Mouse (Mus musculus): ENCODE measurements around the gene Fam13a. TPM values are rescaled to one million over a fixed set of nuclear protein-coding genes. Genes with fewer than 3 reads are reported as not detected.
A peak's percentile ranks its signal among the peaks of the same experiment; 100 is the strongest.

Gene Fam13a
- polyA plus RNA-seq, 1 experiment from 2014 or later = 14.9 TPM

DNA sequence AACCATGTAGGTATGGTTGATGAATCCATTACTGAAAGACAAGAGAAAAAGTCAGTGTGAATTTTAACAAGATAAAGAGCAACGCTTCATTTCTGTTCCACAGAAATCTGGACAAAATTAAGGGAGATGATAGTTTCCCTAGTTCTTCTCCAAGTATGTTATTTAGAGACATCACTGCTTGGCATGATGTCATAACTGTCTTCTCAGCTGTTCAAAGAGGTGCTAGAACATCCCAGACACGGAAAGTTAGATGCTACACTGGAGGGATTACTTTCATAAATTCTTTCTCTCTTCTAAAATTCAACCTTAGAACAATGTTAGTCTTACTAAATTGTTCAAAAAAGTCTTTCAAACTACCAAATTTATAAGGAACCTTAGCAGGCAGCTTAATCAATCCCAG, 63.8 kb downstream of the Fam13a start:
- H3K27me3 ChIP-seq (ENCODE audit: control insufficient read depth, insufficient read depth, low read length) = no peaks in the 10 kb centered on the region
- H3K36me3 ChIP-seq (ENCODE audit: control insufficient read depth, insufficient read depth, low read length) = peaks cover 3% of the 10 kb centered on the region
- H3K9ac ChIP-seq (ENCODE audit: low read length) = no peak overlapping the region
- no peak for ATAC-seq (ENCODE audit: insufficient read depth, low FRiP score)
- H3K4me2 ChIP-seq (ENCODE audit: low read depth, low read length) = no peak overlapping the region
- no peaks in the 10 kb centered on the region for H3K9me3 ChIP-seq (replicated peaks; ENCODE audit: control insufficient read depth, low read length)
- H3K27ac ChIP-seq (ENCODE audit: low read length) = no peak overlapping the region
- H3K4me3 ChIP-seq (replicated peaks; ENCODE audit: low read length) = no peak overlapping the region
- peaks cover 5% of the 10 kb centered on the region; the same call in 1 of the 2 replicates for H3K4me1 ChIP-seq (ENCODE audit: control insufficient read depth, insufficient read depth, low read length)
- WGBS = 89% methylated on average over 2 of the region's 2 CpGs

DNA sequence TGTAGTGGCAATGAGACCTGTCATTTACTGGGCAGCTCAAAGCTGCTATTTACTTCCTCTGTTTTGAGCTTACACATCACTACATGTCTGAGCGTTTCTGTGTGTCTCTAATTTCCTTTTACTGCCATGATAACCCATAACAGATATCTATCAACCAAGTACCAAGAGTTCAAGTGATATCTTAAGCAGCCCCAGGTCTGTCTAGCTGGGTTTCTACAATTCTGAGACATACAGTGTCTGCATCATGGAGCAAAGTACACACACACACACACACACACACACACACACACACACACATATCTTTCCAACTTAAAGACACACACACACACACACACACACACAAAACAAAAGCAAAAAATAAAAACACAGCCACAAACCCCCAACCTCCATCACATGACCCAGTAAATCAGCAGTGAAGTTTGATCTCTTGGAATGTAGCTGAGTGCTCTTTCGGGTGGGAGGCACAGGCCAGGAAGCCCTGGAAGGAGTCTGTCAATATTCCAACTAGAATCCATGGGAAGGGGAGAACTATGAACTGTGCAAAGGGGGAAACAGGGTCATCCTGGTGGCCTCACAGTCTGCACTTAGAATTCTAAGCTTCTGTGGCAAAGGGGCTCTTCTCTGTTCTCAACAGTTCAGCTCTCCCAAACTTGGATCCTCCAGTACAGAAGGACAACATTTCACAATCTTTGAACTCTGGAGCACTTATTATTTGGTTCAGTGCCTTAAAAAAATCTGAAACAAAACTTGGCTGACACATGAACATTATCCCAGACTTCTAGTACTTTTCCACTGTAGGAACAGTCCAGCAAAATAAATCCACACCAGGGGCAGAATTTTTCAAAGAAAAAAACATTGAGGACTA, 73.0 kb downstream of the Fam13a start:
- Histone ChIP-seq H3K27me3 (ENCODE audit: control insufficient read depth, insufficient read depth, low read length) (no peaks in the 10 kb centered on the region), H3K4me3 (replicated peaks; ENCODE audit: low read length) (no peak overlapping the region), H3K9ac (ENCODE audit: low read length) (no peak overlapping the region), H3K36me3 (ENCODE audit: control insufficient read depth, insufficient read depth, low read length) (peaks cover 3% of the 10 kb centered on the region), H3K4me2 (ENCODE audit: low read depth, low read length) (no peak overlapping the region), H3K4me1 (ENCODE audit: control insufficient read depth, insufficient read depth, low read length) (no peaks in the 10 kb centered on the region), H3K9me3 (replicated peaks; ENCODE audit: control insufficient read depth, low read length) (no peaks in the 10 kb centered on the region), H3K27ac (ENCODE audit: low read length) (peak overlapping the region; percentile 12; the same call in 1 of the 2 replicates)
- ATAC-seq (ENCODE audit: insufficient read depth, low FRiP score) = peak; percentile 58
- WGBS = 49% methylated on average over 2 of the region's 2 CpGs

DNA sequence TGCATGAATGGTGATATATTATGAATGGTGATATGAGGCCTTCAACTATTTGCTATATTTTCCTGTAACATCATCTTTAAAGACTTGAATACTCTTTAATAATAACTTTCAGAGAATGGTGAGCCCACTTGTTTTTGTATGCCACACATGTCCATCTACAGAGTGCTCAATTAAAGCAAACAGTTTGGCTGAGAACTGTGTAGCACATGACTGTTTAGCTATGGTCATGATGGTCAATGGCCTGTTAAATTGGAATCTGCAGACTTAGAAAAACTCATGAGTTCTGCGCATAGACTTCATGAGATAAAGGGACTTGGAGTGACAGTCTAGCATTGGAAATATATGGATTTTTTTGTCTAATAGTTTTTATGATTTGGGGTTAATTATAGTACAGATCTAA, 73.9 kb downstream of the Fam13a start:
- Histone ChIP-seq H3K4me2 (ENCODE audit: low read depth, low read length) (no peak overlapping the region), H3K27me3 (ENCODE audit: control insufficient read depth, insufficient read depth, low read length) (no peaks in the 10 kb centered on the region), H3K27ac (ENCODE audit: low read length) (no peak overlapping the region), H3K4me3 (replicated peaks; ENCODE audit: low read length) (no peak overlapping the region), H3K4me1 (ENCODE audit: control insufficient read depth, insufficient read depth, low read length) (no peaks in the 10 kb centered on the region), H3K9me3 (replicated peaks; ENCODE audit: control insufficient read depth, low read length) (no peaks in the 10 kb centered on the region), H3K9ac (ENCODE audit: low read length) (no peak overlapping the region), H3K36me3 (ENCODE audit: control insufficient read depth, insufficient read depth, low read length) (no peaks in the 10 kb centered on the region)
- no peak for ATAC-seq (ENCODE audit: insufficient read depth, low FRiP score)
- 96% methylated on average over 1 of the region's 1 CpGs for WGBS

DNA sequence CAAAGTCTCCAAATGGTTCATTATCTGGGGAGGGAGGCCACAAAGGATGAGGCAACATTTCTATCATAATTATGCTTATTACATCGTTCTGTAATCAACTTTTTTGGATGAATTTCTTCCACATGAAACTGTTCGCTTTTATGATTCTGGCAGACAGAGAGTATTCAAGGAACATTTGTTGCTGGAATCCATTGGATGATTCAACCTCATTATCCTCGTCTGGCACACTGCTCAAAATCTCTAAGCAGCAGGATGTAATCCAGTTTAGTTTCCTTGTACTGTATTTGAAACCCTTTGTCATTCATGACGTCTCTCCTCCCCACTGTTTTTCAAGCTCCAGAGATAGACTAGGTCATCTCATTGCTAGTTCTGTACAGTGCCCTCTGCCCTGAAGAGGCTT, 77.5 kb downstream of the Fam13a start:
- Histone ChIP-seq H3K9ac (ENCODE audit: low read length) (no peak overlapping the region), H3K27ac (ENCODE audit: low read length) (no peak overlapping the region), H3K9me3 (replicated peaks; ENCODE audit: control insufficient read depth, low read length) (no peaks in the 10 kb centered on the region), H3K36me3 (ENCODE audit: control insufficient read depth, insufficient read depth, low read length) (no peaks in the 10 kb centered on the region), H3K4me3 (replicated peaks; ENCODE audit: low read length) (no peak overlapping the region), H3K4me2 (ENCODE audit: low read depth, low read length) (no peak overlapping the region), H3K4me1 (ENCODE audit: control insufficient read depth, insufficient read depth, low read length) (no peaks in the 10 kb centered on the region), H3K27me3 (ENCODE audit: control insufficient read depth, insufficient read depth, low read length) (no peaks in the 10 kb centered on the region)
- WGBS = 72% methylated on average over 4 of the region's 4 CpGs
- no peak for ATAC-seq (ENCODE audit: insufficient read depth, low FRiP score)

DNA sequence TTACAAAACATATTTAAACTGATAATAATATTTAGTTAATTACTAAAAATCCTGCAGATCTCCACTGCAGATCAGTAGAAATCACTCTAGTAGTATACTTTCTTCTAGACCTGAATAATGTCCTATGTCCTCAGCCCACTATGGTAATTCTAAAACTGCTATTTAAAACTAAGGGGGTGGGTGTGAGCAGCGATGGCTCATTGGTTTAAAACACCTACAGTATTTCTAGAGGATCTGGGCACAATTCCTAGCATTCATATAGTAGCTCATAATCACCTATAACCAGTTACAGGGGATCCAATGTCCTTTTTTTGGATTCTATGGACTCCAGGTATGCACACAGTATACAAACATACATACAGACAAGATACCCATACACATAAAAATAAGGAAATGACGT, 78.1 kb downstream of the Fam13a start:
- Histone ChIP-seq H3K4me3 (replicated peaks; ENCODE audit: low read length) (no peak overlapping the region), H3K4me2 (ENCODE audit: low read depth, low read length) (no peak overlapping the region), H3K27ac (ENCODE audit: low read length) (no peak overlapping the region), H3K9me3 (replicated peaks; ENCODE audit: control insufficient read depth, low read length) (no peaks in the 10 kb centered on the region), H3K27me3 (ENCODE audit: control insufficient read depth, insufficient read depth, low read length) (no peaks in the 10 kb centered on the region), H3K36me3 (ENCODE audit: control insufficient read depth, insufficient read depth, low read length) (no peaks in the 10 kb centered on the region), H3K9ac (ENCODE audit: low read length) (no peak overlapping the region), H3K4me1 (ENCODE audit: control insufficient read depth, insufficient read depth, low read length) (no peaks in the 10 kb centered on the region)
- no peak for ATAC-seq (ENCODE audit: insufficient read depth, low FRiP score)
- WGBS = 63% methylated on average over 2 of the region's 2 CpGs

DNA sequence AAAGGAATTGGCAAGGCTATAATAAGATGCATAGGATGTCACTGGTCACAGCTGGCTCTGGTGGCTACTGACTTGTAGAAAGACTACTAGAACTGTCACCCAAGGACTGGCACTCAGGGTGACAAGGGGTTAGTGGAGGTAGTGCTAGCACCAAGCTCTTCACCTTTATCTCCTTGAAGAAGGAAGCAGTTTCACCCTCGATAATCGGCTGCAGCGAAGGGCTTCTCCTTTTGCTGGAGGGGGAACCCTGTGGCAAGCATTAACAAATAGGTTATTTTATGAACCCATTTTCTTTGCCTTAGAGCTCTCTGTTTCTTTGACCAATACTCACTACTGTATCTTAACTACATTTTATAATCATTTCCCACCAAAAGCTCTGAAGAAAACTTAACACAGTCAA, 80.4 kb downstream of the Fam13a start:
- Histone ChIP-seq H3K4me1 (ENCODE audit: control insufficient read depth, insufficient read depth, low read length) (no peaks in the 10 kb centered on the region), H3K9me3 (replicated peaks; ENCODE audit: control insufficient read depth, low read length) (no peaks in the 10 kb centered on the region), H3K36me3 (ENCODE audit: control insufficient read depth, insufficient read depth, low read length) (no peaks in the 10 kb centered on the region), H3K27ac (ENCODE audit: low read length) (no peak overlapping the region), H3K4me2 (ENCODE audit: low read depth, low read length) (no peak overlapping the region), H3K9ac (ENCODE audit: low read length) (no peak overlapping the region), H3K27me3 (ENCODE audit: control insufficient read depth, insufficient read depth, low read length) (no peaks in the 10 kb centered on the region), H3K4me3 (replicated peaks; ENCODE audit: low read length) (no peak overlapping the region)
- WGBS = 89% methylated on average over 3 of the region's 3 CpGs
- no peak for ATAC-seq (ENCODE audit: insufficient read depth, low FRiP score)

DNA sequence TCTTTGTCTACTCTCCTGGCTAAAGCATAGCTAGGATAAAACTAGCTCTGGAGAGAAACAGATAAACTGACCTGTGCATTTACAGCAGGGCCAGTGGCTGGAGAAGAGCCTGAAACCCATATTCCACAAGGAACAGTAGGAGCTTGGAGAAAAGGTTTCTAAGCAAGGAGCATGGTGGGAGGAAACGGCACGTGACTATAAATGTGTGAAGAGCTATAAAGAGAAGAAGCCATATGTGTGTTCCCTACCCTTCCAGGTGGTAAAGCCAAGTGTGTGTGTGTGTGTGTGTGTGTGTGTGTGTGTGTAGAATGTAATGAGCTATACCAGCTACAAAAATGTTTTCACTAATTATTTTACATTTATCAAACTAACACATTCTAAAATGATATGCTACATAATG, 82.1 kb downstream of the Fam13a start:
- WGBS = 96% methylated on average over 2 of the region's 2 CpGs
- Histone ChIP-seq H3K4me3 (replicated peaks; ENCODE audit: low read length) (no peak overlapping the region), H3K27me3 (ENCODE audit: control insufficient read depth, insufficient read depth, low read length) (no peaks in the 10 kb centered on the region), H3K4me1 (ENCODE audit: control insufficient read depth, insufficient read depth, low read length) (no peaks in the 10 kb centered on the region), H3K4me2 (ENCODE audit: low read depth, low read length) (no peak overlapping the region), H3K36me3 (ENCODE audit: control insufficient read depth, insufficient read depth, low read length) (no peaks in the 10 kb centered on the region), H3K9ac (ENCODE audit: low read length) (no peak overlapping the region), H3K9me3 (replicated peaks; ENCODE audit: control insufficient read depth, low read length) (no peaks in the 10 kb centered on the region), H3K27ac (ENCODE audit: low read length) (no peak overlapping the region)
- ATAC-seq (ENCODE audit: insufficient read depth, low FRiP score) = no peak

DNA sequence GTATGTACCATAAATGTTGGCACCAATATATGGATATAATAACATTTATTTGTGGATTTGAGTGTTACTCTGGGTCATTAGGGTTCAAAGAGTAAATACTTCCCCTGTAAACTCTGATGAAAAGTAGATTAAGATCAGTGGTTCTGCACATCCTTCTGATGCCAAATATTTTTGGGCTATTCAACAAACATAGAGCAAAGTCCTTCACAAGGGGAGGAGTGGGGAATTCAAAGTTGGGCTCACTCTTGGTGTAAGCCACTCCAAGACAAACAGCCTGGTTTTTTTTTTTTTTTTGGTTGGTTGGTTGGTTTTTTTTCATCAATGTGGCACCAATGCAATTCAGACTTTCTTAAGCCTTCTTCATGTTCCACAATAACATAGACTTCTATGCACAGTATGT, 86.6 kb downstream of the Fam13a start:
- H3K9me3 ChIP-seq (replicated peaks; ENCODE audit: control insufficient read depth, low read length) = no peaks in the 10 kb centered on the region
- H3K36me3 ChIP-seq (ENCODE audit: control insufficient read depth, insufficient read depth, low read length) = no peaks in the 10 kb centered on the region
- H3K4me2 ChIP-seq (ENCODE audit: low read depth, low read length) = no peak overlapping the region
- H3K27ac ChIP-seq (ENCODE audit: low read length) = no peak overlapping the region
- H3K27me3 ChIP-seq (ENCODE audit: control insufficient read depth, insufficient read depth, low read length) = no peaks in the 10 kb centered on the region
- H3K9ac ChIP-seq (ENCODE audit: low read length) = no peak overlapping the region
- no peak for ATAC-seq (ENCODE audit: insufficient read depth, low FRiP score)
- no peaks in the 10 kb centered on the region for H3K4me1 ChIP-seq (ENCODE audit: control insufficient read depth, insufficient read depth, low read length)
- H3K4me3 ChIP-seq (replicated peaks; ENCODE audit: low read length) = no peak overlapping the region

DNA sequence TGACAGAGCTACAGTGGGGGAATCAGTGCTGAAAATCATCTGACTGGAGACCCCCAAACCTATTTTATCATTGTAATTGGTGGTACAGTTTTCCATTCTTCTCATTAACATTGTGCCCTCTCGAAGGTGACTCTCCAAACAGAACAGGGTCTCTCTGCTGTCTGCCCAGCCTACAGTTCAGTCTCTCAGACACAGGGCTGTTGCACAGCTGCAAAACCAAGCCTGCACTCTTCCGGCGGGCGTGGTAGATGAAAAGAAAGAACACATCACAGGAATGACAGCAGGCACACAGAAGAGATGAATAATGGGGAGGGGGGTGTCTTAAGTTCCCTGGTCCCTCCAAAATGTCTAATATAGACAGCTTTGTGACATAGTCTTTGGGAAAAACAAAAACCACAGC, 90.2 kb downstream of the Fam13a start:
- no peak for ATAC-seq (ENCODE audit: insufficient read depth, low FRiP score)

More for the DNA sequence above, 90.2 kb downstream of the Fam13a start:
- Histone ChIP-seq H3K4me2 (ENCODE audit: low read depth, low read length) (no peak overlapping the region), H3K4me3 (replicated peaks; ENCODE audit: low read length) (no peak overlapping the region), H3K27me3 (ENCODE audit: control insufficient read depth, insufficient read depth, low read length) (no peaks in the 10 kb centered on the region), H3K9me3 (replicated peaks; ENCODE audit: control insufficient read depth, low read length) (no peaks in the 10 kb centered on the region), H3K4me1 (ENCODE audit: control insufficient read depth, insufficient read depth, low read length) (no peaks in the 10 kb centered on the region), H3K36me3 (ENCODE audit: control insufficient read depth, insufficient read depth, low read length) (no peaks in the 10 kb centered on the region), H3K9ac (ENCODE audit: low read length) (no peak overlapping the region), H3K27ac (ENCODE audit: low read length) (no peak overlapping the region)
- 79% methylated on average over 4 of the region's 4 CpGs for WGBS
